Mouse (Mus musculus): Measurements from ENCODE around the gene Coro2b. TPM values are rescaled to one million over a fixed set of nuclear protein-coding genes. Genes with fewer than 3 reads are reported as not detected.

Coro2b gene
- polyA plus RNA-seq, 1 experiment from 2014 or later = 0.98 TPM

DNA sequence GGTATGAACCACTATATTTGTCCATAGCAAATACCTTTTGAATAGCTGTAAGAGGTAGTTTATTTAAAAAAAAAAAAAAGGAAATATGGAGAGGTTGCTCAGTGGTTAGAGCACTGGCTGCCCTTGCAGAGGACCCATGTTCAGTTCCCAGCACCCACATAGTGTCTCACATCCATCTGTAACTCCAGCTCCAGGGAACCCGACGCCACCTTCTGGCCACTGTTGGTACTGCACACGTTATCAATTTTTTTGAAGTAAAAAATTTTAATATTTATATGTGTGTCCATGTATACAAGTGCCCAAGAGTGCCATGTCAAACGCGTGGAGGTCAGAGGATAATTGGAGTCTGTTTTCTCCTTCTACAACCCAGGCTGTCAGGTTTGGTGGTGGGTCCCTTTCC, 118.1 kb downstream of the Coro2b start:
- DNase-seq = no peak
- H3K4me2 ChIP-seq = no peak overlapping the region
- no peak for ATAC-seq (ENCODE audit: low read depth)
- peaks cover 35% of the 10 kb centered on the region for H3K4me1 ChIP-seq (replicated peaks)
- H3K27me3 ChIP-seq = no peaks in the 10 kb centered on the region
- H3K27ac ChIP-seq = no peak overlapping the region
- H3K36me3 ChIP-seq = no peaks in the 10 kb centered on the region
- H3K4me3 ChIP-seq (replicated peaks) = no peak overlapping the region
- no peak overlapping the region for H3K9ac ChIP-seq
- WGBS (ENCODE audit: insufficient replicate concordance) = 49% methylated on average over 5 of the region's 5 CpGs
- H3K9me3 ChIP-seq (replicated peaks) = peaks cover 3% of the 10 kb centered on the region

DNA sequence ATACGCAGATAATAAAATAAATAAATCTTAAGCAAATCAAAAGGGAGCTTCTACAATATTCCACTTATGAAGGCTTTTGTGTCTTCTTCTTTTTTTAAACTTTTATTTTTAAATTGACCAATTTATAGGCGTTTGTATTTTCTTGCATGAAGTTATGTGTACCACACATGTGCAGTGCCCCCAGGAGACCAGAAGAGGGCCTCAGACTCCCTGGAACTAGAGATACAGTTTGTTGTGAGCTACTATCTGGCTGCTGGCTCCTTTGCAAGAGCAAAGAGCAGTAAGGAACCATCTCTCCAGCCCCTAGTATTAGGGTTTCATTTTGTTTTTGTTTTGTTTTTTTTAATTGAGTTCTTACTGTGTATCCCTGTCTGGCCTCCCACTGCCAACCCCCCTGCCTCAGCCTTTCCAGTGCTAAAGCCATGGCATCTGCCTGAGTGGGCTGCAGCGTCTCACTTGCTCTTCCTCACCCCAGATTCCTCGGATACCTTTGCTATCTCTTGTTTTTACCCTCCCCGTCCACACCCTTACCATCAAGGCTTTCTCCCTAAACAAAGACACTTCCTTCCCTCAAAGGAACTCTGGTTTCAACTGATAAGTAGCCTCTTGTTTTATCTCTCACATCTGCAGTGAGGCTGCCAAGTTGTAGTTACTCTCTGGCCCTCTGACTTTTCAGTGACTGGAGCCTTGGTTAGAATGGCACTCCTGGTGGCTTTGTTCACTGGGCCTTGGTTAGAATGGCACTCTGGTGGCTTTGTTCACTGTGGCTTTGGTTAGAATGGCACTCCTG, 129.3 kb downstream of the Coro2b start:
- ATAC-seq (ENCODE audit: low read depth) = peak; percentile 62
- no peaks in the 10 kb centered on the region for H3K27me3 ChIP-seq
- H3K9me3 ChIP-seq (replicated peaks) = 0 out of 2 replicates have a peak, but pooled peaks cover 5% of the 10 kb centered on the region
- H3K4me1 ChIP-seq (replicated peaks) = peaks cover 31% of the 10 kb centered on the region
- no peak overlapping the region for H3K4me2 ChIP-seq
- WGBS (ENCODE audit: insufficient replicate concordance) = 38% methylated on average over 5 of the region's 5 CpGs
- DNase-seq = no peak
- no peak overlapping the region for H3K9ac ChIP-seq
- H3K4me3 ChIP-seq (replicated peaks) = no peak overlapping the region
- peak overlapping the region; percentile 37 for H3K27ac ChIP-seq
- H3K36me3 ChIP-seq = no peaks in the 10 kb centered on the region

DNA sequence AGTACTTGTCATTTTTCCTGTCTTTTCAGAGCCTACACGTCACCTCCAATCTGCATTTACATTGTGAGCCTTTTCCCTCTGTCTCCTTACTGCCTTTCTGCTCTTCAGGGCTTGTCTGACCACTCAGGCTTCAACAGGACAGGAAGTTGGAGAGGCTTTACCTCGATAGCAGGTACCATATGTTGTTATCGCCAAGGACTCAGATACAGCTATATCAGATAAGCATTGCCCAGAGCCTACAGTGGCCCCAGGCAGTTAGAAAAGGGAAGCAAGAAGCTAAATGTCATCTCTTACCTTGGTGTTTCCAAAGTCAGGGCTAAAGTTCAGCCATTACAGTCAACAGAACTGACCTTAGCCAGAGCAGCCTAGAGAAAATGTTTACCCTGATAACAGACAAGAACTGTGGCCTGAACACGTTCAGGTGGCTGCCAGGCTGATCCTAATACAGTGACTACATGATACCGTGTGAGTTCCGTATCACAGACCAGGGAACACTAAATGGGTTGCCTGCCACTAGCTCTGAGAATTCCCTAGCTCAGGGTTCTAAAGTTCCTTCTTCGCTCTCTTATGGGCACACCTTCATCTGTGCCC, 130.3 kb downstream of the Coro2b start:
- Histone ChIP-seq H3K36me3 (no peaks in the 10 kb centered on the region), H3K27ac (peak overlapping the region; percentile 58), H3K9ac (no peak overlapping the region), H3K4me2 (no peak overlapping the region), H3K9me3 (replicated peaks) (0 out of 2 replicates have a peak, but pooled peaks cover 5% of the 10 kb centered on the region), H3K4me3 (replicated peaks) (no peak overlapping the region), H3K27me3 (no peaks in the 10 kb centered on the region), H3K4me1 (replicated peaks) (peaks cover 28% of the 10 kb centered on the region)
- ATAC-seq (ENCODE audit: low read depth) (peak; percentile 83), DNase-seq (no peak)
- 36% methylated on average over 7 of the region's 7 CpGs for WGBS (ENCODE audit: insufficient replicate concordance)

DNA sequence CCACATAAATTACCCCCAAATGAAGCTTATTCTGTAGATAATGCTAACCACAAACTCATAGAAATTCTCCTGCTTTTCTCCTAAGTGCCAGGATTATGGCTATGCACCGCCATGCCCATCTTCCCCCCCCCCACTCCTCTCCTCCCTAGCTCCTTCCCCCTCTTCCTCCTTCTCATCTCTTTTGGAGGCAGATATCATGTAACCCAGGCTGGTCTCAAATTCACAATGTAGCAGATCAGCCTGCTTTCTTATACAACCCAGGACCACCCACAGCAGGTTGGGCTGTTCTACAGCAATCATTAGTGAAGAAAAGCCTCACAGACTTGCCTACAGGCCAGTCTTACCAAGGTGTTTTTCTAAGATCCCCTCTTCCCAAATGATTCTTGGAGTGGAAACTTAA, 135.3 kb downstream of the Coro2b start:
- Histone ChIP-seq H3K27me3 (no peaks in the 10 kb centered on the region), H3K9me3 (replicated peaks) (no peaks in the 10 kb centered on the region), H3K4me3 (replicated peaks) (no peak overlapping the region), H3K9ac (no peak overlapping the region), H3K27ac (no peak overlapping the region), H3K36me3 (no peaks in the 10 kb centered on the region), H3K4me2 (no peak overlapping the region), H3K4me1 (replicated peaks) (peaks cover 22% of the 10 kb centered on the region)
- DNase-seq (no peak), ATAC-seq (ENCODE audit: low read depth) (no peak)
- 50% methylated on average over 1 of the region's 1 CpGs for WGBS (ENCODE audit: insufficient replicate concordance)

DNA sequence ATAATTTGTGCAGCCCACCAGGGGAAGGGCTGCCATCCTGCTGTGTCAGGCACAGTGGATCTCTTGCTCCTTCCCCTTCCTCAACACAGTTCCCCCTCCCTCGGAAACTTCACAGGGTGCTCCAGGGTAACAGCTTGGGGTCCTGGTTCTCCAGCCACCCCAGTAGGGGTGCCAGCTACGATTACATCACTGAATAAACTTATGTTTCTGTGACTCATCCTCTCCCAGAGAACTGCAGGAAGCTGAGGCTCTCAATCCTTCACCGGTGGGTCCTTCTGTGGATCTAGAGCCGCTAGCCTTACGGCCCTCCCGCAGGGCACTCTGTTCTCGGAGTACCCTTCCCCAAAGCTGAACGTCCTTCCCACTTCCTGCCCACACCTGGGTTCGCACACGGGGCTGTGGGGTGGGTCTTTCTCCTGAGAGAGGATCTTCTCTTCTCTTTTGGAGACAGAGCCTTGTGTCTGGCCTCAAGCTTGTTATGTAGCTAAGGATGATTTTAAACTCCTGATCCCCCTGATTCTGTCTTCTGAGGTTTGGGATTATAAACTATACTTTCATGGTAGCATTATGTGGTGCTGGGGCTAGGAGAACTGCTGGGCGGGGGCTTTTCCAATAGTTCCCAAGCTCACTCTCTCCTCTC, 136.2 kb downstream of the Coro2b start:
- Histone ChIP-seq H3K4me2 (no peak overlapping the region), H3K4me3 (replicated peaks) (no peak overlapping the region), H3K9me3 (replicated peaks) (no peaks in the 10 kb centered on the region), H3K4me1 (replicated peaks) (peaks cover 13% of the 10 kb centered on the region), H3K27me3 (no peaks in the 10 kb centered on the region), H3K36me3 (no peaks in the 10 kb centered on the region), H3K27ac (no peak overlapping the region), H3K9ac (no peak overlapping the region)
- ATAC-seq (ENCODE audit: low read depth) = no peak
- DNase-seq = no peak
- WGBS (ENCODE audit: insufficient replicate concordance) = 34% methylated on average over 11 of the region's 11 CpGs

DNA sequence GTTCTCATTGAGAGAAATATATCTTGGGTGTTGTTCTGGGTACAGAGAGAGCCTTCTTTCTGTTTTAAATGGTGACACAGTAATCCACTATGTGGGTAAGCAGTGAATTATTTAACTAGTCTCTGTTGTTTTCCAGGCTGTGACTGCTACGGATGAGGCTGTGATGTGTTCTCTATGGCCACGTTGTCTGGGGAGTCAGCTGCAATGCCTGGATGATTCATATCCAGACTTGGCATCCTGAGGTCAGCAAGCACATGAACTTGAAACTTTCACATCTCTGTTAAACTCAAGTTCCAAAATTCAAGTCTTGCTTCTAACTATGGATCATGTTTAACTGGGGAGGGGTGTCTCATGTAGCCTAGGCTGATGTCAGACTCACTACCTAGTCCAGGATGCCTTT, 142.7 kb downstream of the Coro2b start:
- Histone ChIP-seq H3K4me2 (no peak overlapping the region), H3K4me1 (replicated peaks) (no peaks in the 10 kb centered on the region)
- 63% methylated on average over 2 of the region's 2 CpGs for WGBS (ENCODE audit: insufficient replicate concordance)

DNA sequence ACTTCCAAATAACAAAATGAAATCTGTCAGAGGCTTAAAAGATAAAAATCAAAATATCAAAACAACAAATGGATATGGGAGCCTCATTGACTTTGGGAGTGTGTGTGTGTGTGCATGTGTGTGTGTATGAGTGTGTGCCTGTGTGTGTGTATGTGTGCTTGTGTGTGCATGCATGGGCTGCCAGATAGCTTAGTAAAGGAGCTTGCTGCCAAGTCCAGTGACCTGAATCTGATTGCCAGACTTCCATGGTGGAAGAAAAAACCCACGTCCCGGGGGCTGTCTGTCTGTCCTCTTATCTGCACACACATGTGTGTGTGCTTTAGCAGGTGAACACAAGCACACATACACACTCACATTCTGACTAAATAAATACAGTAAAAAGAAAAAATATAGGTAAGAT, 143.3 kb downstream of the Coro2b start:
- ATAC-seq (ENCODE audit: low read depth) = no peak
- no peaks in the 10 kb centered on the region for H3K4me1 ChIP-seq (replicated peaks)
- DNase-seq = no peak
- no peaks in the 10 kb centered on the region for H3K27me3 ChIP-seq
- no peak overlapping the region for H3K27ac ChIP-seq
- no peak overlapping the region for H3K4me2 ChIP-seq
- H3K9ac ChIP-seq = no peak overlapping the region
- H3K9me3 ChIP-seq (replicated peaks) = no peaks in the 10 kb centered on the region
- H3K36me3 ChIP-seq = no peaks in the 10 kb centered on the region
- WGBS (ENCODE audit: insufficient replicate concordance) = 10% methylated on average over 2 of the region's 2 CpGs
- no peak overlapping the region for H3K4me3 ChIP-seq (replicated peaks)

More for the DNA sequence above, 142.7 kb downstream of the Coro2b start:
- H3K9me3 ChIP-seq (replicated peaks) = no peaks in the 10 kb centered on the region
- H3K36me3 ChIP-seq = no peaks in the 10 kb centered on the region
- no peaks in the 10 kb centered on the region for H3K27me3 ChIP-seq
- ATAC-seq (ENCODE audit: low read depth) (no peak), DNase-seq (no peak)
- no peak overlapping the region for H3K27ac ChIP-seq
- H3K9ac ChIP-seq = no peak overlapping the region
- no peak overlapping the region for H3K4me3 ChIP-seq (replicated peaks)

DNA sequence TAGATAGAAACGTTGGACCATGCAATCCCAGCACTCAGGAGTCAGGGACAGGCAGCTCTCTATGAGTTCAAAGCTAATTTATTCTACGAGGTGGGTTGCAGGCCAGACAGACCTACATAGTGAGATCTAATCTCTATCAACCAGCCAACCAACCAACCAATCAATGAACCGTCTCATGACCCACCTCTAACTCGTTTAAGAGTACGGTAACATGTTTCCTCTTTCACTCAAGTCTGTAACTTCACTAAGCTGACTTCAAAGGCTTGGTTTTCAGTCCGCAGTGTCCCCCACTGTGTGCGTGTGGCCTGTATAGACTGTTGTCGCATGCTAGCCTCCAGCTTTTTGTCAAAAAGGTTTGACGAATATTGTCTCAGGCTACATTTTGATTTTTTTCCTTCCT, 147.1 kb downstream of the Coro2b start:
- H3K4me3 ChIP-seq (replicated peaks) = no peak overlapping the region
- no peak for ATAC-seq (ENCODE audit: low read depth)
- H3K36me3 ChIP-seq = no peaks in the 10 kb centered on the region
- no peak for DNase-seq
- no peak overlapping the region for H3K27ac ChIP-seq
- no peak overlapping the region for H3K4me2 ChIP-seq
- H3K4me1 ChIP-seq (replicated peaks) = peaks cover 14% of the 10 kb centered on the region
- 53% methylated on average over 9 of the region's 9 CpGs for WGBS (ENCODE audit: insufficient replicate concordance)
- H3K9me3 ChIP-seq (replicated peaks) = no peaks in the 10 kb centered on the region
- no peaks in the 10 kb centered on the region for H3K27me3 ChIP-seq
- H3K9ac ChIP-seq = no peak overlapping the region

DNA sequence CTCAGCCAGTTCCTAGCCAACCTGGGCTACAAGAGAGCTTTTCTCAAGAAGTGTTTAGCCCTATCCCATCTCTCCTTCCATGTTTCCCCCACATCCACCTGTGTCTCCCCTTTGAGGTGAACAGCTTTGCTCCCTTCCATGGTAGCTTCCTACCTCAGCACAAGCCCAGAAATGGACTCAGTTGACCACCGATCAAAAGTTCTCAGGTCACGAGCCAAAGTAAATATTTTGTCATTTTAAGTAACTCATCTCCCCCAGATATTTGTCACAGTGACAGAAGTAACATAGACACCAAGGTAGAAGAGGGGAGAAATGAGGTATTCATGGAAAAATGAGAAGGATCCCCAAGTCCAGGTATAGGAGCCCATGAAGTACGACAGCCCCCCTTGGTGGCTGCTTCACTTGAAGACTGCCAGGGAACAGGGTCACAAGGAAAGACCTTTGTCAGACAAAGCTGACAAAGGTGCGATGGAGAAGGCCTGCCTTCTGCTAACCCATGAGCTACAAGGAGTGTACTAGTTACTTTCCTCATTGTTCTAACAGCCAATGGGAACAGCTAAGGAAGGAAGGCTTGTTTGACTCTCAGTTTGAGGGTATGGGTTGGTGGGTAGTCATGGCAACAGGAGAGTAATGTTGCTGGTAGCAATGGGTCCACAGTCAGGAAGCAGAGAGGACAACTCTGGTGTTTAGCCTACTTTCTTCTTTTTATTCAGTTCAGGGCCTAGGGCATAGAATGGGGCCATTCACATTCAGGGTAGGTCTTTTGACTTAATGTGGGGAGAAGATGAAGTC, 150.9 kb downstream of the Coro2b start:
- Histone ChIP-seq H3K27me3 (no peaks in the 10 kb centered on the region), H3K4me2 (no peak overlapping the region), H3K4me1 (replicated peaks) (peaks cover 26% of the 10 kb centered on the region), H3K4me3 (replicated peaks) (no peak overlapping the region), H3K27ac (no peak overlapping the region), H3K36me3 (no peaks in the 10 kb centered on the region), H3K9me3 (replicated peaks) (no peaks in the 10 kb centered on the region), H3K9ac (no peak overlapping the region)
- DNase-seq = no peak
- 77% methylated on average over 4 of the region's 4 CpGs for WGBS (ENCODE audit: insufficient replicate concordance)
- no peak for ATAC-seq (ENCODE audit: low read depth)

DNA sequence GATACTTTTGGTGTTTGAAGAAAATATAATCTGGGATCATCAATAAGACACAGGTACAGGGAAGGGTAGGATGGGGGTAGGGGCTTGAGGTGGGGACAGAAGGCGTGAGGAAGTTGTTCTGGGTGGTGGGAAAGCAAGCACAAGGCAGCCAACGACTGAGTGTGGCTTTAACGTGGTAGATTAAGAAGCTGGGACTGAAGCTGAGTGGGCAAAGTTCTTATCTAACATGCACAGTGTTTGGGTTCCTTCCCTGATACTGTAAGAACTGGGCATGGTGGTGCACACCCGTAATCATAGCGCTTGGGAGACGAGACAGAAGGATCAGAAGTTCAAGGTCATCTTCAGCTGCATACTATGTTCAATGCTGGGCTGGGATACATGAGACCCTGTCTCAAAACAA, 151.8 kb downstream of the Coro2b start:
- H3K4me3 ChIP-seq (replicated peaks) = no peak overlapping the region
- H3K4me1 ChIP-seq (replicated peaks) = peaks cover 35% of the 10 kb centered on the region
- no peak overlapping the region for H3K4me2 ChIP-seq
- H3K9ac ChIP-seq = no peak overlapping the region
- H3K27me3 ChIP-seq = no peaks in the 10 kb centered on the region
- H3K9me3 ChIP-seq (replicated peaks) = no peaks in the 10 kb centered on the region
- DNase-seq (peak; percentile 36), ATAC-seq (ENCODE audit: low read depth) (peak; percentile 91)
- 14% methylated on average over 6 of the region's 6 CpGs for WGBS (ENCODE audit: insufficient replicate concordance)
- H3K36me3 ChIP-seq = peaks cover 4% of the 10 kb centered on the region
- no peak overlapping the region for H3K27ac ChIP-seq

DNA sequence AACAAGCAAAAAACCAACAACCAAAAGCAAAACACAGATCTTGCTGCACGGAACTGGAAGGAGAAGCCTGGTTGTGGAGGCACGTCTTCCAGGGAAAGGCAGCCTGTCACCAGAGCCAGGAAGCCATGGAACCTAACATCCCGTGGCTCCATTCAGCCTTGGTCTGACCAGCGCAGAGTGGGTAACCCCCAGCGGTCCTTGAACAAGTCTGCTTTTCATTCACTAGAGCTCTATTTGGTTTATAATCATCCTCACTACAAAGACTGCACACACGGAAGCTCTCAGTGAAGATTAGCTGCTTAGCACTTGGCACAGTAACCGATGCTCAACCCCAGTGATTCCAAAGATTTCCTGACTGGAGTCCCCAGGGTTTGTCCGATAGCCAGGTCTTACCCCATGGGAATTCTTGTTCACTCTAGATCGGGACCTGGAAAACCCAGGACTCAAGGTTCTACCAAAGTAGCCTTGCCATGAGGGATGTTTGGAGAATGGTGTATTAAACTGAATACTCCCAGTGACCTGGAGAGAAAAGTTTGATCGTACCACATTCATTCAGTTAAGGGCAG, 154.2 kb downstream of the Coro2b start:
- DNase-seq (no peak), ATAC-seq (ENCODE audit: low read depth) (no peak)
- Histone ChIP-seq H3K9me3 (replicated peaks) (no peaks in the 10 kb centered on the region), H3K4me3 (replicated peaks) (no peak overlapping the region), H3K4me2 (no peak overlapping the region), H3K27me3 (no peaks in the 10 kb centered on the region), H3K36me3 (peaks cover 23% of the 10 kb centered on the region), H3K9ac (no peak overlapping the region), H3K27ac (no peak overlapping the region), H3K4me1 (replicated peaks) (peaks cover 39% of the 10 kb centered on the region)
- WGBS (ENCODE audit: insufficient replicate concordance) = 76% methylated on average over 10 of the region's 10 CpGs
